Mouse (Mus musculus): ENCODE results near the gene Ano8. TPM values are rescaled to one million over a fixed set of nuclear protein-coding genes. Genes with fewer than 3 reads are reported as not detected.
A peak's percentile ranks its signal among the peaks of the same experiment; 100 is the strongest.

Gene Ano8
- polyA plus RNA-seq, 1 experiment from 2014 or later: 1.7 TPM

DNA sequence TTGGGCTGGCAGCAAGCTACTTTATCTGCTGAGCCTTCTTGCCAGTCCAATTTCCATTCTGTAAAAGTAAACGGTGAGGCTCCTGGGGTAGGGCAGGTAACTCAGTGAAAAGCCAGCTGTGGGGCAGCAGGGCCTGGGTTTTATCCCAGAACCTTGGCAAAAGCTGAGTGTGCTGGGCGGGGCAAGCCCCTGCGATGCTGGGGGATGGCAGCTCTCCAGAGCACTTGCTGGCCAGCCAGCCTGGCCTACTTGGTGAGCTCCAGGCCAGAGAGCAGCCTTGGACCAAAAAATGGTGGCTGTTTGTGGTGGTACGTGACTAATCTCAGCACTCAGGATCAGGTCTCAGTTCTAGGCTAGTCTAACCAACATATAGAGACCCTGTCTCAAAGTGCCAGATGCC lies 20.2 kb upstream of the Ano8 start:
- H3K9me3 ChIP-seq (ENCODE audit: control insufficient read depth, low read length): no peaks in the 10 kb centered on the region
- H3K4me1 ChIP-seq (replicated peaks; ENCODE audit: control insufficient read depth, insufficient read depth, low read length): no peaks in the 10 kb centered on the region
- peaks cover 34% of the 10 kb centered on the region for H3K27me3 ChIP-seq (replicated peaks; ENCODE audit: control insufficient read depth, insufficient read depth, low read length)
- H3K36me3 ChIP-seq (ENCODE audit: control insufficient read depth, insufficient read depth, low read length): no peaks in the 10 kb centered on the region
- no peak overlapping the region for H3K4me3 ChIP-seq (ENCODE audit: low read depth, low read length)
- no peak overlapping the region for H3K4me2 ChIP-seq (ENCODE audit: low read length)
- H3K9ac ChIP-seq (ENCODE audit: low read length): no peak overlapping the region
- DNase-seq (ENCODE audit: low spot score) (no peak), ATAC-seq (replicated peaks; ENCODE audit: low FRiP score, low TSS enrichment, low read depth) (no peak)
- no peak overlapping the region for H3K27ac ChIP-seq (ENCODE audit: low read depth)
- 73% methylated on average over 4 of the region's 4 CpGs for WGBS

DNA sequence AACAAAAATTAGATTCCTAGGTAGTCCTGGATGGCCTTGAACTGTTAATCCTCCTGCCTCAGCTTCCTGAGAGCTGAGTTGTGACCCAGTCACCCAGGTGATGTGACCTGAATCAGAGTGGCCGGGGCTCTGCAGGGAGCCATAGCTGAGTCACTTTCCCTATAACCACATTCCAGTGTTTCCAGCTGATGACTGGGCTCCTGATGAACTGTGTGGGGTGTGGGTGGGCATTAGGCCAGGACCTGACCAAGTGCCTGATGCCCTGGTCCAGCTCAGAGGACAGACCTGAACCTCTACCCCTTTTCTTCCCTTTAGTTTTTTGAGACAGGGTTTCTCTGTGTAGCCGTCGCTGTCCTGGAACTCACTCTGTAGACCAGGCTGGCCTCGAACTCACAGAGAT lies 19.6 kb upstream of the Ano8 start:
- H3K27ac ChIP-seq (ENCODE audit: low read depth): no peak overlapping the region
- no peak overlapping the region for H3K9ac ChIP-seq (ENCODE audit: low read length)
- no peak overlapping the region for H3K4me3 ChIP-seq (ENCODE audit: low read depth, low read length)
- no peak for DNase-seq (ENCODE audit: low spot score)
- WGBS: 90% methylated on average over 4 of the region's 4 CpGs
- peaks cover 34% of the 10 kb centered on the region for H3K27me3 ChIP-seq (replicated peaks; ENCODE audit: control insufficient read depth, insufficient read depth, low read length)
- H3K36me3 ChIP-seq (ENCODE audit: control insufficient read depth, insufficient read depth, low read length): no peaks in the 10 kb centered on the region
- no peaks in the 10 kb centered on the region for H3K4me1 ChIP-seq (replicated peaks; ENCODE audit: control insufficient read depth, insufficient read depth, low read length)
- no peak for ATAC-seq (replicated peaks; ENCODE audit: low FRiP score, low TSS enrichment, low read depth)
- no peaks in the 10 kb centered on the region for H3K9me3 ChIP-seq (ENCODE audit: control insufficient read depth, low read length)
- H3K4me2 ChIP-seq (ENCODE audit: low read length): no peak overlapping the region

DNA sequence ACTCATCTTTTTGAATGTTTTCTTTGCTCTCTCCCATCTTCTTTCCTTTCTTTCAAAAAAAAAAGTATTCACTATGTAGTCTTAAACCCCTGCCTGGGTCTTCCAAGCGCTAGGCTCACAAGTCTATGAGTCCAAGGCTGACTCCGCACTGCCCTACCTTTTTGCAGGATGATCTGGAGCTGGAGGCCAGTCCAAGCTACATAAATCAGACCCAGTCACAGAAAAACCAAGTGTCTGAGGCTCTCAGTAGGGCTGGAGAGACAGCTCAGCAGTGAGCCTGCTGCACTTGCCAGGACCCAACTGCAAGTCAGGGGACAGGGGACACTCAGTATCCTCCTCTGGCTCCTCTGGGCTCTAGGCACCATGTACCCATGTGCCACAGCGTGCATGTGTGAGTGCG lies 18.6 kb upstream of the Ano8 start:
- WGBS: 81% methylated on average over 4 of the region's 4 CpGs
- Histone ChIP-seq H3K36me3 (ENCODE audit: control insufficient read depth, insufficient read depth, low read length) (no peaks in the 10 kb centered on the region), H3K27ac (ENCODE audit: low read depth) (no peak overlapping the region), H3K9me3 (ENCODE audit: control insufficient read depth, low read length) (no peaks in the 10 kb centered on the region), H3K27me3 (replicated peaks; ENCODE audit: control insufficient read depth, insufficient read depth, low read length) (peaks cover 31% of the 10 kb centered on the region), H3K4me3 (ENCODE audit: low read depth, low read length) (no peak overlapping the region), H3K4me1 (replicated peaks; ENCODE audit: control insufficient read depth, insufficient read depth, low read length) (no peaks in the 10 kb centered on the region), H3K9ac (ENCODE audit: low read length) (no peak overlapping the region), H3K4me2 (ENCODE audit: low read length) (no peak overlapping the region)
- ATAC-seq (replicated peaks; ENCODE audit: low FRiP score, low TSS enrichment, low read depth): no peak
- DNase-seq (ENCODE audit: low spot score): no peak

DNA sequence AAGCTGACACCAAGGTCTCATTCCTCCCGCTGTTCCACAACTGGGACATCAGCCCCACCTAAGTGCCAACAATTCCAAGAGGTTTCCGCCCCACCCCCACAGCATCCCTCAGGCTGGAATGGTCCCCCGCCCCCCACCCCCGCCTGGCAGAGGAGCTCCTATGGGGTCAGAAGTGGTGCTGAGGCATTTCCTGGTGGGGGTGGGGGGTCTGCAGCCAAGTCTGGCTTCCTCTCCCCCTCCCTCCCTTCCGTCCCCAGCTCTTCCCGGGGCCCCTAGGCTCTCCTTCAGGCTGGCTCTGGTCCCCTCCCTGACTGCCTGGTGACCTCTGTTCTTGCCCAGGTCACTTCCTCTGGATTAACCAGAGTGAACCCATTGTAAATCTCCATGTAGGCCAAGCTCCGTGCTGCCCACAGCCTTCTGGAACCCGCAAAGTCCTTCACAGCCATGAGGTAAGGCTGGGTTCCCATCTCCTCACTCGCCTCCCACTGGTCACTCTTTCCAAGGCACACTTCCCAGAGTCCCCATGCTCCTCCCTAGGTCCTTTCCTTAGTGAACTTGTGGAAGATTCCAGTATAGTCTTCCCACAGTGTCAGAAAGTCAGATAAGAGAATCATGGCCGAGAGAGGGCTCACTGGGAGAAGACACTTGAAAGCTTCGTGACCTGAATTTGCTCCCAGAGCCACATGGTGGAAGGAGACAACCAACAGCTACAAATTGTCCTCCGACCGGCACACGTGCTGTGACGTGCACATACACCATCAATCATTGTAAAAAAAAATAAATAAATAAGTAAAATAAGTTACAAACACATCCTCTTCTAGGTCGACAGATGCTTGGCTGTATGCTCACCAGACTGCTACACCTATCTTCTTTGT lies 13.3 kb upstream of the Ano8 start:
- Histone ChIP-seq H3K4me1 (replicated peaks; ENCODE audit: control insufficient read depth, insufficient read depth, low read length) (peaks cover 26% of the 10 kb centered on the region), H3K27me3 (replicated peaks; ENCODE audit: control insufficient read depth, insufficient read depth, low read length) (no peaks in the 10 kb centered on the region), H3K4me3 (ENCODE audit: low read depth, low read length) (no peak overlapping the region), H3K36me3 (ENCODE audit: control insufficient read depth, insufficient read depth, low read length) (peaks cover 5% of the 10 kb centered on the region; the same call in 1 of the 2 replicates), H3K9me3 (ENCODE audit: control insufficient read depth, low read length) (no peaks in the 10 kb centered on the region), H3K4me2 (ENCODE audit: low read length) (no peak overlapping the region), H3K27ac (ENCODE audit: low read depth) (0 out of 2 replicates have a peak overlapping the region, but pooled peaks have one; percentile 1), H3K9ac (ENCODE audit: low read length) (no peak overlapping the region)
- ATAC-seq (replicated peaks; ENCODE audit: low FRiP score, low TSS enrichment, low read depth) (no peak), DNase-seq (ENCODE audit: low spot score) (no peak)
- 23% methylated on average over 16 of the region's 16 CpGs for WGBS

DNA sequence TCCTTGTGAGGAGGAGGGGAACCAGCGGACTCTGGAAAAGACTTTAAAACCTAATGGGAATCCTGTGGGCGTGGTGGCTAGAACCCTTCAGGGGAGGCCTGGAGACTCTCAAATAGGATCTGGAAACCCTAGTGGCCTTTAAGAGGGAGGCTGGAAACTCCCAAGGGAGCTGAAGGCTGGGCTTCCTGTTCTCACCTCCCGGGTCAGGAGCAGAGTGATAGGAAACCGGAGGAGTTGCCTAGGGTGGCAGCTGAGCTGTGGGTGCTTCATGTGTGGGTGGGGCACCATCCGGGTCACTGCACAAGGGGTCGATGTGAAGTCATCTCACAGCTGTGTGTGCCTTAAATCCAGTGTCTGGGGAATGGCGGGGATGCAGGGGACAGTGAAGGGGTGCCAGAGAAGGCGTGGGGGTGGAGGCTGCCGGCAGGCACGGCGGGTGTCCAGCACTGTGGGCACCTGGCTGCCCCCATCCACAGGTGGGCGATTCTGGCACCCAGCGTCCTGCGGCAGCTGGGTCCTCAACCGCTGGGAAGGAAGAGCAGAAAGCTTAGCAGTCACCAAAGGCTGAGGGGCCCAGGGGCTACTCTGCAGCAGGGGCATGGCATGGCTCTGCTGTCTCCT lies 12.2 kb upstream of the Ano8 start:
- no peak for ATAC-seq (replicated peaks; ENCODE audit: low FRiP score, low TSS enrichment, low read depth)
- H3K4me1 ChIP-seq (replicated peaks; ENCODE audit: control insufficient read depth, insufficient read depth, low read length): peaks cover 26% of the 10 kb centered on the region
- no peaks in the 10 kb centered on the region for H3K27me3 ChIP-seq (replicated peaks; ENCODE audit: control insufficient read depth, insufficient read depth, low read length)
- H3K9me3 ChIP-seq (ENCODE audit: control insufficient read depth, low read length): no peaks in the 10 kb centered on the region
- no peak for DNase-seq (ENCODE audit: low spot score)
- 0 out of 2 replicates have a peak overlapping the region, but pooled peaks have one; percentile 29 for H3K9ac ChIP-seq (ENCODE audit: low read length)
- H3K27ac ChIP-seq (ENCODE audit: low read depth): peak overlapping the region; percentile 43; the same call in 1 of the 2 replicates
- peaks cover 12% of the 10 kb centered on the region for H3K36me3 ChIP-seq (ENCODE audit: control insufficient read depth, insufficient read depth, low read length)
- WGBS: 16% methylated on average over 15 of the region's 15 CpGs
- H3K4me2 ChIP-seq (ENCODE audit: low read length): no peak overlapping the region
- no peak overlapping the region for H3K4me3 ChIP-seq (ENCODE audit: low read depth, low read length)

DNA sequence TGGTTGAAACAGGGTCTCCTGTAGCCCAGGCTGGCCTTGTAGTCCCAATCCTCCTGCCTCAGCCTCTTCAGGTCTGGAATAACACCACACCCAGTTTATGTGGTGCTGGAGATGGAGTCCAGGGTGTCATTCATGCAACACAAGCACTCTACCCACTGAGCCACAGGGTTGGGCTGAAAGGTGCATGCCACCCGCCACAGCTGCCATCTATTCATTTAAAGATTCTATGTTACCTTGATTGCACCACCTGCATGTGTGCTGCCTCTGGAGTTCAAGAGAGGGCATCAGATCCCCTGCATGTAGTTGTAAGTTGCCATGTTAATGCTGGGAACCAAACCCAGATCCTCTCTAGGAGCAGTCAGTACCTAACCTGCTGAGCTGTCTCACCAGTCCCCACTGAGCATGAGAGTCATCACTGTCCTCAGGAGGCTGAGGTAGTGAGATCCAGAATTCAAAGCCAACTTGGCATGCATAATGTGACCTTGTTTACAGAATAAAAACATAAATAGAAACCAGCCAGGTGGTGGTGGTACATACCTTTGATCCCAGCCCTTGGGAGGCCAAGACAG lies 11.4 kb upstream of the Ano8 start:
- ATAC-seq (replicated peaks; ENCODE audit: low FRiP score, low TSS enrichment, low read depth): no peak
- Histone ChIP-seq H3K4me3 (ENCODE audit: low read depth, low read length) (no peak overlapping the region), H3K36me3 (ENCODE audit: control insufficient read depth, insufficient read depth, low read length) (peaks cover 20% of the 10 kb centered on the region), H3K27me3 (replicated peaks; ENCODE audit: control insufficient read depth, insufficient read depth, low read length) (no peaks in the 10 kb centered on the region), H3K9ac (ENCODE audit: low read length) (no peak overlapping the region), H3K4me2 (ENCODE audit: low read length) (no peak overlapping the region), H3K27ac (ENCODE audit: low read depth) (peak overlapping the region; percentile 57; the same call in 1 of the 2 replicates), H3K4me1 (replicated peaks; ENCODE audit: control insufficient read depth, insufficient read depth, low read length) (peaks cover 26% of the 10 kb centered on the region), H3K9me3 (ENCODE audit: control insufficient read depth, low read length) (no peaks in the 10 kb centered on the region)
- 88% methylated on average over 1 of the region's 1 CpGs for WGBS
- DNase-seq (ENCODE audit: low spot score): no peak

DNA sequence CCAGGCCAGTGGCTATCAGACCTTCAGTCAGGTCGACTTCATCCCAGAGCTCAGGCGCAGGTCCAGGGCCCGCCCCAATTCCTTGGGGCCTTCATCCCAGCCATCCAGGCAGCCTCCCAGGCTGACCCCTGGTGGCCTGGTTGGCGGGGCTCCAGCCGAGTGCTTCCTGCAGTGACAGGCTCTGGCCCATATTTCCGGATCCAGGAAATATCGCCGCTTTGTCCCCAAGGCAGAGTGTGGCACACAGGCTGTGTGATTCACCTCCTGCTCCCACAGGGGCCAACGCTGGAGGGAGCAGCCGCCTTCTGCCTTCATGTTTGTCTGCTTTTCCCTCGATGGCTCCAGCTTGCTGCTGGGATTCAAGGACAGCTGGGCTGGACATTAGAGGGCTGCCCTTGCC lies 10.7 kb upstream of the Ano8 start:
- H3K9ac ChIP-seq (ENCODE audit: low read length): no peak overlapping the region
- DNase-seq (ENCODE audit: low spot score): no peak
- WGBS: 42% methylated on average over 11 of the region's 11 CpGs
- no peaks in the 10 kb centered on the region for H3K9me3 ChIP-seq (ENCODE audit: control insufficient read depth, low read length)
- H3K4me2 ChIP-seq (ENCODE audit: low read length): no peak overlapping the region
- no peak overlapping the region for H3K4me3 ChIP-seq (ENCODE audit: low read depth, low read length)
- H3K27me3 ChIP-seq (replicated peaks; ENCODE audit: control insufficient read depth, insufficient read depth, low read length): no peaks in the 10 kb centered on the region
- peaks cover 26% of the 10 kb centered on the region for H3K36me3 ChIP-seq (ENCODE audit: control insufficient read depth, insufficient read depth, low read length)
- peaks cover 26% of the 10 kb centered on the region for H3K4me1 ChIP-seq (replicated peaks; ENCODE audit: control insufficient read depth, insufficient read depth, low read length)
- no peak for ATAC-seq (replicated peaks; ENCODE audit: low FRiP score, low TSS enrichment, low read depth)
- H3K27ac ChIP-seq (ENCODE audit: low read depth): peak overlapping the region; percentile 57

DNA sequence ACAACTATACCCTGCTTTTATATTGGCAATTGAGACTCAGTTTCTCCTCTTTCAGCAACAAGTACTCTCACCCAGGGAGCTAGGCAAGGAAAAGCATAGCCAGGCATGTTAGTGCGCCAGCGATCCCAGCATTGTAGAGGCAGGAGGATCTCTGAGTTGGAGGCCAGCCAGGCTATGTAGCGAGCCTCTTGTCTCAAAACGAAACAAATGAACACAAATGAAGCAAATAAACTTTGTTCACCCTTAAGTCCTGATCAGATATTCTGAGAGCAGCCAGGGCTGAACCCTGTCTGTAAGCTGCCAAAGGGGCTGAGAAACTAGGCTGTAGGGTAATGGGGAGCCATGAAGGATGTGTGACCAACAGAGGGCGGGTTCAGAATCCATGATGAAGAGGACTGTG lies 10.0 kb upstream of the Ano8 start:
- no peak overlapping the region for H3K9ac ChIP-seq (ENCODE audit: low read length)
- 88% methylated on average over 5 of the region's 5 CpGs for WGBS
- no peaks in the 10 kb centered on the region for H3K27me3 ChIP-seq (replicated peaks; ENCODE audit: control insufficient read depth, insufficient read depth, low read length)
- H3K36me3 ChIP-seq (ENCODE audit: control insufficient read depth, insufficient read depth, low read length): peaks cover 31% of the 10 kb centered on the region
- H3K4me1 ChIP-seq (replicated peaks; ENCODE audit: control insufficient read depth, insufficient read depth, low read length): peaks cover 26% of the 10 kb centered on the region
- no peak for DNase-seq (ENCODE audit: low spot score)
- no peak for ATAC-seq (replicated peaks; ENCODE audit: low FRiP score, low TSS enrichment, low read depth)
- H3K9me3 ChIP-seq (ENCODE audit: control insufficient read depth, low read length): no peaks in the 10 kb centered on the region
- peak overlapping the region; percentile 57; the same call in 1 of the 2 replicates for H3K27ac ChIP-seq (ENCODE audit: low read depth)
- H3K4me2 ChIP-seq (ENCODE audit: low read length): no peak overlapping the region
- H3K4me3 ChIP-seq (ENCODE audit: low read depth, low read length): no peak overlapping the region
